Mouse (Mus musculus) lung, postnatal 0 days (tissue): ENCODE results near the gene Rtn1.

ENCODE experiments used
- CTCF ChIP-seq: IDR thresholded peaks from 2 replicates; pipeline ENCODE4 v1.5.1; 2016; ENCODE audit warnings: antibody characterized with exemption, mild to moderate bottlenecking
- EP300 ChIP-seq: IDR thresholded peaks from 2 replicates; pipeline ENCODE4 v1.6.1; 2016; ENCODE audit warnings: antibody characterized with exemption, mild to moderate bottlenecking, control low read depth

DNA sequence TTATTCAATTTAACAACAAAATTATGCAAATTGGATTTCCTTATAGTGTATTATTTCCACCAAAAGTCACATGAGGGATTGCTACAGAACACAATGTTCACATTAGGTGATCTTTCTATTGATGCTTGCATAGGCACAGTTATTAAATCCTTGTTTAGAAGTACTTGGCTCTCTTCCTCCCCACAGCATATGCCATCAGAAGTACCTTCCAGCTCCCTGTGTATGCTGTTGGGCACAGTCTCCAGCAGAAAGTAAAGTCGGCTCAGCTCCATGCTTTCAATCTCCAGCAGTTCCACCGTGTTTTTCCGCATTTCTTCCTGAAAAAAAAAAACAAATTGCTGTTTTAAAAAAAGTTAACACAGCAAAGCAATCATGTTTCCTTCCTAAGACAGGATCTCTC, 230.5 kb downstream of the Rtn1 start:
- TF ChIP-seq CTCF: no peak
- no peak for TF ChIP-seq EP300
